ENCODE assay signal across 12 mouse cellular contexts in genomic region chr5:51541557-51541956, GRCm38 (mm10).
"Had no signal": no experiment of that assay in that cellular context is flagged by ENCODE, and none has a peak within 500 bp of the region (broad histone marks: within the 10 kb centered on the region; RNA-seq: fewer than 3 reads in every experiment).

No protein-coding gene starts in this region.

- H3K4me3 ChIP-seq: left cerebral cortex, adult 2 months; limb, embryonic 10.5 days; liver, embryonic 15.5 days; midbrain, embryonic 15.5 days; neural tube, embryonic 12.5 days had no signal

- H3K9me3 ChIP-seq: limb, embryonic 10.5 days; liver, embryonic 15.5 days; midbrain, embryonic 15.5 days; neural tube, embryonic 12.5 days had no signal

- DNase-seq: lung, adult 2 months; lung, postnatal 36 days; thymus, postnatal 4 days had no signal

- H3K27ac ChIP-seq: left cerebral cortex, adult 2 months; limb, embryonic 10.5 days; liver, embryonic 15.5 days; midbrain, embryonic 15.5 days; neural tube, embryonic 12.5 days; stomach, postnatal 0 days had no signal

- H3K9ac ChIP-seq: liver, embryonic 15.5 days; midbrain, embryonic 15.5 days; neural tube, embryonic 12.5 days had no signal

- H3K27me3 ChIP-seq: liver, embryonic 15.5 days; midbrain, embryonic 15.5 days; neural tube, embryonic 12.5 days had no signal

- H3K36me3 ChIP-seq: limb, embryonic 10.5 days; liver, embryonic 15.5 days; midbrain, embryonic 15.5 days; neural tube, embryonic 12.5 days had no signal

- H3K4me2 ChIP-seq: liver, embryonic 11.5 days; liver, embryonic 15.5 days; midbrain, embryonic 15.5 days; neural tube, embryonic 12.5 days had no signal

- ATAC-seq: intestine, postnatal 0 days; lung, postnatal 0 days; midbrain, embryonic 15.5 days had no signal

- H3K4me1 ChIP-seq: midbrain, embryonic 15.5 days; neural tube, embryonic 12.5 days had no signal
